Mouse (Mus musculus) forelimb bud, embryonic 11.5 days (tissue): ENCODE measurements around the gene Clns1a.

Source experiments
- DNase-seq: peaks from one replicate; pipeline ENCODE4 v3.0.0-alpha.2; 2012; ENCODE audit warnings: low read depth, low spot score

Gene Clns1a

DNA sequence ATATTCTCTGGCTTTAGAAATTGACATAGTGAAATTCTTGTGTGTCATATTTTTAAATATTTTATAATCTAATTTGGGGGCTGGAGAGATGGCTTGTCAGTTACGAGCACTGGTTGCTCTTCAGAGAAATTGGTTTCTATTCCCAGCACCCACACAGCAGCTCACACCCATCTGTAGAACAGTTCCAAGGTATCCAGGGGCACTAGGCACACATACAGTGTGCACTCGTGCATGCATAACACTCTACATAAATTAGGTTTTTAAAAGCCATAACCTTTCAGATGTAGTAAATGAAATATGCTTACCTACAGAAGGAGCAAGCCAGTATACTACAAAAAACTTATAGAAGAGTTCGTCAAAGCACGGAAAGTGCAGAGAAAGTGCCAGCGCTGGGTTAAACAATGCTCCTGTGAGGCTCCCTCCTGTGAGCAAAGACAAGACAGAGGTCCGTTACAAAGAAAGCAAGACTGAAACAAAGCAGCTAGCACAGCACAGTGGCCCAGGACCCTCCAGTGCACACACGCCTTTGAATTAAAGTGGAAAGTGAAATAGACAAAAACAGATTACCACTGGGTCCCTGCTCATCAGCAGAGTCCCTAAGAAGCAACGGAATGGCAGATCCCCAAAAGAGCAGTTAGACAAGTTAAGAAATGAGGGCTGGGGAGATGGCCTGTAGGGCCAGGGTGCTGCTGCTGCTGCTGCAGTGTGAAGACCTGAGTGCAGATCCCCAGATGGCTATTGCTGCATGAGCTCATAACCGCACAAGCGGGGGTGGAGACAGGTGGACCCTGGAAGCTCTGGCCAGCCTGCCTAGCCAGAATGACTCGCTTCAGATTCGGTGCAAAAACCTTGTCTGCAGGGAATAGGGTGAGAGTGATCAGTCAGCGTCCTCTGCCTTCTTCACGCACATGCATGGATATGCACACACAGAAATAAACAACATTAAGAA, 32.5 kb downstream of the Clns1a start:
- DNase-seq = no peak

- no peak for DNase-seq
Observed at GRCm38 (mm10) chr7:97730427-97730826, 34.0 kb downstream of the Clns1a start.

GRCm38 (mm10) chr7:97733606-97734005, 37.2 kb downstream of the Clns1a start:
- DNase-seq = no peak

DNA sequence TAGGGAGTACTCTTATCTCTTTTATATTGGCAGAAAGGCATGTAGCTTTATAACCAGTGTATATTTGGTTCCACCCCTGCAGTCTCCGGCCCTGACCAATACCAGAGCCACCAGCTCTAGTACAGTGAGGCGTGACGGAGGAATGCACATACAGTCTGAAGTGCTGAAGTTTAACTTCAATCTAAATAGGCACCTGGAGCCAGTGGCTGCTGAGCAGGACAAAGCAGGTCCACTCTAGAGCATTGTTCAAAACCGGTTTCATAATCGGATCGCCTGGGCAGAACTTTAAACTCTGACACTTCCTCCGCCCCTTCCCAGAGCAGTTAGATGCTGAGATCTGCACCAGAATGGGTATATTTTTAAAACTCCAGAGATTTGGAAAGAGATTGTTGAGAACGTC, 38.6 kb downstream of the Clns1a start:
- no peak for DNase-seq

GRCm38 (mm10) chr7:97735886-97736420, 39.5 kb downstream of the Clns1a start:
- DNase-seq = no peak

DNA sequence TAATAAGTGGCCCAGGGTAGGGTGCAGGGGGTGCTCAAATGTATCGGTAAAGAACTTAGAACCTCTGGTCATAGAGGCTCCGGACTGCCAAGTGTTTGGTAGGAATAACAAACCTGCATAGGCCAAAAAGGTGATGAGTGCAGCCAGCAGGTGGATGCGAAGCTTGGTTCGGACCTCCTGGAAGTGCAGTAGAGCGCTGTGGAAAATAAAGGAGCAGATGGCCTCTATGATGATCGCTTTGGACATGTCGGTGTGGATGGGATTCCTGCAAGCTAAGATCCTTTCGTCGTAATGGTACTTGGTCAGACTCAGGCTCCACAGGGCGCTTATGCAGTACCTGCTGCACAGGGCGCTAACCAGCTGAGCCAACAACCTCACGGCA, 40.8 kb downstream of the Clns1a start:
- no peak for DNase-seq

- peak; percentile 78 for DNase-seq
Observed at GRCm38 (mm10) chr7:97737638-97738456, 41.4 kb downstream of the Clns1a start, which contains the start of gene Aqp11. Gene Aqp11, minus strand, starts transcription at chr7:97738289.

DNA sequence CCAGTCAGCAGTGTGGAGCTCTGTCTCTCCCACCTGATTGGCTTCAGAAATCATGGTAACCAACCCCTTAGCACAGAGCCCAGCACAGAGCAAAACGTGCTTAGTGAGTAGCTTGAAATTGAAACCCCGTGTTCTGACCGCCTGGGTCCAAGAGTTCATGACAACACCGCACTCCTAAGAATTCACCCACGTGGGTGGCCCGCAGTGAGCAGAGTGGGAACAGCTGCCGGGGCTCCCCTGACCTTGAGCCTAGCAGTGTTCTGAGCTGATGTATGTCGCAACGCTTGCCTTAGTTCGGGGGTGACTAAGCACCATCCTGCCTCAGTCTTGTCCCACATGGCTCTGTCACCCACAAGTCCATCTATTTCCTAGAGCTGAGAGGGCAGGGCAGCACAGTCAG, 44.5 kb downstream of the Clns1a start:
- DNase-seq = no peak

- DNase-seq = no peak
Observed at GRCm38 (mm10) chr7:97741756-97742291, 45.4 kb downstream of the Clns1a start.

GRCm38 (mm10) chr7:97745299-97745698, 48.9 kb downstream of the Clns1a start:
- peak; percentile 84 for DNase-seq

DNA sequence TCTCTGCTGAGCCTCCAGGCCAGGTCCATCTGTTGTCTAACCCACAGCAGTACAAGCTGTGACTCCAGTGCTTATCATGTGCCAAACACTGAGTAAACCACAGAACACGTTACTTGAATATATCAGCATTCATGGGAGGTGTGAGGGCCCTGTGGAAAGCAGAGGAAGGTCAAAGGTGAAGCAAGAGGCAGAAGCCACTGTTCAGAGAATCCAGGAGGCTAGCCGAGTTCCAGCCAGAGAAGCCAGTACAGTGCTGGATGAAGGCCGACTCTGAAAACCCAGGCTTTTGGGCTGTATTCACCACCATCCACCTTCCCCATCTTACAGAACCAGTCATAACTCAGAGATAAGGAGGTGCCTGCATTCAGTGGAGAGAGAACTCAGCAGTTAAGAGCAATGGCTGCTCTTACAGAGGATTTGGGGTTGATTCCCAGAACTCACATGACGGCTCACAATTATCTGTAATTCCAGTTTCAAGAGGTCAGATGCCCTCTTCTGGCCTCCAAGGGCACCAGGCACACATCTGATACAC, 50.8 kb downstream of the Clns1a start:
- DNase-seq = no peak

DNA sequence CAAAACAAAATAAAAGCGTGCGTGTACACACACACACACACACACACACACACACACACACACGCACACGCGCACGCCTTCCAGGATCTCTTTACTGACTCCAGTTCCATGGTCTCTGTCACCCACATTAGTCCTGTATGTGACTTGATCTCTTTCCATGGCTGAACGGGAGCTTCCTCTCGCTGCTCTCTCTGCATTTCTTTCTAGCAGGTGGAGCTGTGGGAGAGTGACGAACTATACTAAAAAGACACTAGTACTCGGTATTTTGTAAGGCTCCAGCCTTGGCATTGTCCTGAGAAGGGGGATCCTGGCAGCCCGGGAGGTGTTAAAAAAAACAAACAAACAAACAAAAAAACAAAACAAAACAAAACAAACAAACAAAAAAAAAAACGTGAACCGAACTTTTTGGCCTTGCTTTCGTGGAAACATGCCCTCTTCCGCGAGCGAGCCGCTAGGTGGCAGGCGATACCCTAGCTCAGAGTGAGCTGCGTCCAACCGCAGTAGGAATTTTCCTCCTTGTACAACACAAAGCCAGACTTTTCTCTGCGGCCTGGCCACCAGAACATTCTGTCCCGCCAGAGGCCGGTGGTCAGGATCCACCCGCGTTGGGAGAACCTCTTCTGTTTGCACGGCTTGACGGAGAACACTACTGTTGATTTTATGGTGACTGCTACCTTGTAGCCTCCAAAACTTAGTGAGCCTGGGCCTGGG, 51.5 kb downstream of the Clns1a start:
- DNase-seq = peak; percentile 82

GRCm38 (mm10) chr7:97748527-97749206, 52.2 kb downstream of the Clns1a start:
- no peak for DNase-seq

- no peak for DNase-seq
Observed at GRCm38 (mm10) chr7:97749207-97750190, 53.1 kb downstream of the Clns1a start.

- no peak for DNase-seq
Observed at GRCm38 (mm10) chr7:97756967-97757881, 60.8 kb downstream of the Clns1a start.

- no peak for DNase-seq
Observed at GRCm38 (mm10) chr7:97764591-97764990, 68.2 kb downstream of the Clns1a start.

DNA sequence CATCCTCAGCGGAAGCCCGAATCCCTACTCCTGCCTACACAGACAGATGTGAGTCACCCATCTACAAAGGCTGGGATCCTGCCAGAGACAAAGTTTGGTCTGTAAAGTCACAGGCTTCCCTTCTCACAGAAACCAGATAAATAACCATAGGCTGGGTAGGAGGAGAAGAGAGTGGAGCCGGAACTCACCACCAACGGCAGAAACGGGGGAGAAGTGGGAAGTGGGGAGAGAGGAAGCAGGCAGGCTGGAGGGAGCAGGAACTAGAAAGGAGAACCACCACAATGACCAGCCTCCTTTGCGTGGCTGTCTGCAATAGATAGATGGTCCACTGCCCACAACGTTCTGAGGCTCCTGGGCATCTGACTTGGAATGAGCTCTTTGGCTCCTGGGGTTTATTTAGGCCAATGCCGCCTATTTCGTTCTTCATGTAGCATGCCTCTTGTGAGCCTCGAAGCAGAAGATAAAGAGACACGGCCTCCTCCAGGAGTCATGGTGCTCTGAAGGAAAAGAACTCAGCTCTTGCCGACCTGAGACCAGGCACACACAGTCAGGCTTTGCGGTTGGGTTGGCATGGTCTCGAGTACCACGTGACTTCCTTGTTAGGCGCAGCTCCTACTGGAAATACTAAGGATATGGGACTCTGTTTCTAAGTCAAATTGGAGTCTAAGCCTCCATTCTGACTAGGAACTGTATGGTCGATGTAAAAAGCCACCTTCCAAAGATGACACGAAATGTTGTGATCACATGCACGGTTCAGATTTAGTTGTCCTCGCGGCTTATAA, 68.9 kb downstream of the Clns1a start:
- DNase-seq = no peak
